Mouse (Mus musculus): ENCODE data around the gene Plcg1.

DNA sequence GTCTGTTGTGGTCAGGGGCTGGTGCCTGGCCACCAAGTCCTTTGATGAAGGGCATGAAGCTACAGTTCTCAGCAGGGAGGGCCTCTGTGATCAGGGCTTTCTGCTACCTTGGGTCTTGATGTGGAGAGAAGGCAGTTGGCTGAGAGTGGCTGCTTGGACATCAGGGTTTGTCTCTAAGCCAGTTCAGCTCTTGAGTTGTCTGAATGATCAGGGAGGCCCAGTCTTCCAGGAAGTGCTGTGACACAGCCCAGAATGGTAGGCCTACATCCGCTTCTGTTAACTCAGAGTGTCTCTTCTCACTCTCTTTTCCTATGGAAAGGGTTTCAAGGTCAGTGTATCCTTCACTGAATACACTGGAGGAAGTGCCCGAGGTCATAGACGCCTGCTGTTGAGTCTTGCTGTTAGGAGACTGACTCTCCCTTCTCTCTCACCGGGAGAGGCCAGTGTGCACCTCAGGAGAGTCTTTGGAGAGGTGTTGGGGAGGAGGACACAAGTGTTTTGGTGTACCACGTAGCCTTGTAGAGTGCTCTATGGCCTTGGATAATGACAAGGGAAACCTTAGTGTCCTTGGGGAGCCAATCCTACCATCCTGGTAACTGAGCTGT, 4.7 kb downstream of the Plcg1 start:
- TF ChIP-seq CTCF (IDR thresholded peaks at IDR 0.05; ENCODE audit: borderline replicate concordance, control insufficient read depth, extremely low read depth, insufficient read depth, low read length, poor library complexity), result no peak
- TF ChIP-seq POLR2A (IDR thresholded peaks at IDR 0.05; ENCODE audit: control insufficient read depth, extremely low read depth, insufficient read depth, low read length, poor library complexity), result no peak

Measured in thymus, adult 2 months (tissue).